Mouse (Mus musculus) gonadal fat pad, adult 2 months (tissue): ENCODE measurements around the gene Tmem210. TPM values are rescaled to one million over a fixed set of nuclear protein-coding genes. Genes with fewer than 3 reads are reported as not detected.

Experiments
- polyA plus RNA-seq: library from polyadenylated mRNA; depleted of rRNA; stranded (reverse); fragments of >200 nt; gene quantifications from 2 replicates; pipeline ENCODE4 v1.2.3, GENCODE M21; 2012; rRNA removed

The Tmem210 gene
- polyA plus RNA-seq, 1 experiment: 2.0 TPM

Other genes starting within 250 kb of the Tmem210 start
- 272 and 279 TPM in 2 replicates for gene Nsmf, start 233.8 kb upstream of the Tmem210 start, polyA plus RNA-seq
- 1.8 and 2.3 TPM in 2 replicates for gene Entpd8, start 207.8 kb upstream of the Tmem210 start, polyA plus RNA-seq
- gene Noxa1, start 193.0 kb upstream of the Tmem210 start, polyA plus RNA-seq: 0.30 and 0.34 TPM in 2 replicates
- 16.6 and 20.4 TPM in 2 replicates for gene Nrarp, start 107.4 kb upstream of the Tmem210 start, polyA plus RNA-seq
- 41.2 and 42.5 TPM in 2 replicates for gene Tor4a, start 91.3 kb upstream of the Tmem210 start, polyA plus RNA-seq
- 57.5 and 77.6 TPM in 2 replicates for gene Nelfb, start 76.7 kb upstream of the Tmem210 start, polyA plus RNA-seq
- gene Stpg3, start 73.5 kb upstream of the Tmem210 start, polyA plus RNA-seq: 0.74 and 0.93 TPM in 2 replicates
- 1.8 and 3.4 TPM in 2 replicates for gene Fam166a, start 69.4 kb upstream of the Tmem210 start, polyA plus RNA-seq
- gene Tubb4b, start 63.4 kb upstream of the Tmem210 start, polyA plus RNA-seq: 468 and 584 TPM in 2 replicates
- gene Slc34a3, start 53.8 kb upstream of the Tmem210 start, polyA plus RNA-seq: not detected in 2 replicates
- gene Rnf224, start 51.4 kb upstream of the Tmem210 start, polyA plus RNA-seq: 0.04 and 0.09 TPM in 2 replicates
- 9.0 and 13.9 TPM in 2 replicates for gene Rnf208, start 45.9 kb upstream of the Tmem210 start, polyA plus RNA-seq
- gene Cysrt1, start 45.7 kb upstream of the Tmem210 start, polyA plus RNA-seq: 0.19 and 0.59 TPM in 2 replicates
- 23.2 and 23.7 TPM in 2 replicates for gene AL732309.1, start 41.3 kb upstream of the Tmem210 start, polyA plus RNA-seq
- 63.3 and 66.2 TPM in 2 replicates for gene Tmem203, start 32.7 kb upstream of the Tmem210 start, polyA plus RNA-seq
- 11.4 and 20.5 TPM in 2 replicates for gene Tprn, start 25.5 kb upstream of the Tmem210 start, polyA plus RNA-seq
- gene Ssna1, start 15.7 kb upstream of the Tmem210 start, polyA plus RNA-seq: 44.6 and 56.3 TPM in 2 replicates
- 119 and 122 TPM in 2 replicates for gene Anapc2, start 15.7 kb upstream of the Tmem210 start, polyA plus RNA-seq
- gene Lrrc26, start 1.8 kb downstream of the Tmem210 start, polyA plus RNA-seq: 5.1 and 7.0 TPM in 2 replicates
- gene Grin1, start 31.0 kb downstream of the Tmem210 start, polyA plus RNA-seq: 0.12 and 0.15 TPM in 2 replicates
- 11.2 and 25.1 TPM in 2 replicates for gene Man1b1, start 44.2 kb downstream of the Tmem210 start, polyA plus RNA-seq
- gene Dpp7, start 68.2 kb downstream of the Tmem210 start, polyA plus RNA-seq: 18.1 and 28.0 TPM in 2 replicates
- 38.0 and 38.6 TPM in 2 replicates for gene Uap1l1, start 77.5 kb downstream of the Tmem210 start, polyA plus RNA-seq
- 3.0 and 4.3 TPM in 2 replicates for gene Sapcd2, start 84.2 kb downstream of the Tmem210 start, polyA plus RNA-seq
- gene Entpd2, start 107.7 kb downstream of the Tmem210 start, polyA plus RNA-seq: 64.7 and 75.2 TPM in 2 replicates
- gene Npdc1, start 111.2 kb downstream of the Tmem210 start, polyA plus RNA-seq: 140 and 154 TPM in 2 replicates
- gene Fut7, start 135.1 kb downstream of the Tmem210 start, polyA plus RNA-seq: 0.47 and 0.57 TPM in 2 replicates
- 187 and 437 TPM in 2 replicates for gene Abca2, start 140.6 kb downstream of the Tmem210 start, polyA plus RNA-seq
- 103 and 188 TPM in 2 replicates for gene Clic3, start 168.7 kb downstream of the Tmem210 start, polyA plus RNA-seq
- 124 and 139 TPM in 2 replicates for gene Paxx, start 172.9 kb downstream of the Tmem210 start, polyA plus RNA-seq
- 1,300 and 1,863 TPM in 2 replicates for gene Ptgds, start 181.9 kb downstream of the Tmem210 start, polyA plus RNA-seq
- gene Lcn12, start 205.8 kb downstream of the Tmem210 start, polyA plus RNA-seq: 234 and 311 TPM in 2 replicates
- gene Fbxw5, start 212.6 kb downstream of the Tmem210 start, polyA plus RNA-seq: 19.2 and 54.8 TPM in 2 replicates
- 15.1 and 15.8 TPM in 2 replicates for gene C8g, start 213.6 kb downstream of the Tmem210 start, polyA plus RNA-seq